Mouse (Mus musculus) G1E (cell line): ENCODE results near the gene Hist1h2aa.

Source experiments
- CTCF ChIP-seq: IDR thresholded peaks from 2 replicates; pipeline ENCODE4 v1.5.1; 2012; ENCODE audit warnings: low read depth, low read length, inconsistent platforms, mixed read lengths
- GATA1 ChIP-seq: IDR thresholded peaks from 2 replicates; pipeline ENCODE4 v1.6.1; 2012; ENCODE audit warnings: borderline replicate concordance, low read length, inconsistent platforms, mixed read lengths
- GATA2 ChIP-seq: IDR thresholded peaks from 2 replicates; pipeline ENCODE4 v1.6.1; 2012; ENCODE audit warnings: low read depth, low read length, inconsistent platforms, borderline replicate concordance
- POLR2AphosphoS5 ChIP-seq: IDR thresholded peaks from 2 replicates; pipeline ENCODE4 v1.6.1; 2012; ENCODE audit warnings: low read depth, low read length, inconsistent platforms; ENCODE audit not compliant: insufficient replicate concordance
- TAL1 ChIP-seq: conservative IDR thresholded peaks from 2 replicates; pipeline ENCODE4 v1.6.1; 2012; ENCODE audit warnings: low read depth, low read length, inconsistent platforms, mixed read lengths

GRCm38 (mm10) chr13:23893269-23893593 lies 41.0 kb upstream of the Hist1h2aa start:
- no peak for TF ChIP-seq CTCF
- no peak for TF ChIP-seq TAL1
- no peak for TF ChIP-seq GATA1
- no peak for TF ChIP-seq POLR2AphosphoS5
- TF ChIP-seq GATA2, result no peak
